Mouse (Mus musculus) megakaryocyte, embryonic 14.5 days (primary cell): ENCODE measurements around the gene Ttll11.

ENCODE experiments used
- FLI1 ChIP-seq: IDR thresholded peaks from 2 replicates; pipeline ENCODE4 v1.6.1; 2012; ENCODE audit warnings: low read length, inconsistent platforms, mixed read lengths
- GATA1 ChIP-seq: IDR thresholded peaks from 3 replicates; pipeline ENCODE4 v1.6.1; 2012; ENCODE audit warnings: mixed read lengths, low read length, inconsistent platforms, borderline replicate concordance

DNA sequence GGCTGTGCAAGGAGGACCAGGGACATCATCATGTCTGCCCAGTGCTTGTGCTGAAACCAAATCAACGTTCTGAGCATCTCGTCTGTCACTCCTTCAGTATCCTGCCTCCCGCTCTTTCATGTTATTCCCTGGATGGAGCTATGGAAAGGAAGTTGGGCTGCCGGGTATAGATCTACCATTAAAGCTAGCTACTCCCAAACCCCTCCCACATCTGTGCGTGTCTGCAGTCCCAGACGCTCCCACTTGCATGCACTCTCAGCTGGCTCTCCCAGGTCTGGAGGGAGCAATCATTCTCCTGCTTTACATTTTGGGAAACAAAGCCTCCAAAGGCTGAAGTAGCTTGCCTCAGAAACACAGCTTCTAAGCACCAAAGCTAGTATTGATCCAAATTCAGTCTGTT is 146.2 kb downstream of the Ttll11 start:
- TF ChIP-seq GATA1 (no peak), FLI1 (no peak)
